Mouse (Mus musculus) Muller cell, postnatal 12 days (primary cell): ENCODE data around the gene Mfsd7a.
A peak's percentile ranks its signal among the peaks of the same experiment; 100 is the strongest.

Source experiments
- DNase-seq: peaks from one replicate; pipeline ENCODE4 v3.0.0-alpha.2; 2015; ENCODE audit errors: inconsistent ontology term

Mfsd7a gene

GRCm38 (mm10) chr5:108433804-108434587, 14.7 kb downstream of the Mfsd7a start, which contains the start of gene Atp5k:
TSS of gene Atp5k (minus strand) at chr5:108434448.
- peak; percentile 84 for DNase-seq

DNA sequence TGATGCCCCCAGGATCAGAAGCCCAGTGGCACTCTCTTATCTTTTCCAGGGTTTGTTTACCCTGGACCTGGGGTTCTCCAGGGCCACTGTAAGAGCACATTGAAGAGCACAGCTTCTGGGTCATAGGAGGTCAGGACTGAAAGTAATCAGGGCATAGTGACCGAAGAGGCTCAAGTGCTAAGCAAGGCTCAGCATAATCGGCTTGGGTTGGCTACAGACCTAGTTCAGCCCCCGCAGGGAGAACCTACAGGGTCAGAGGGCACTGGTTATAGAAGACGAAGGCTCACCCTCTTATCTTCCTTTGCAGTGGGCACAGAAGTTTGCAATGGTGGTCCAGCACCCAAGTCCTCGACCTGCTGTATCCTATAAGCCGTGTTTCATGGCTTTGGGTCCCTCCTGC, 17.5 kb downstream of the Mfsd7a start:
- no peak for DNase-seq

DNA sequence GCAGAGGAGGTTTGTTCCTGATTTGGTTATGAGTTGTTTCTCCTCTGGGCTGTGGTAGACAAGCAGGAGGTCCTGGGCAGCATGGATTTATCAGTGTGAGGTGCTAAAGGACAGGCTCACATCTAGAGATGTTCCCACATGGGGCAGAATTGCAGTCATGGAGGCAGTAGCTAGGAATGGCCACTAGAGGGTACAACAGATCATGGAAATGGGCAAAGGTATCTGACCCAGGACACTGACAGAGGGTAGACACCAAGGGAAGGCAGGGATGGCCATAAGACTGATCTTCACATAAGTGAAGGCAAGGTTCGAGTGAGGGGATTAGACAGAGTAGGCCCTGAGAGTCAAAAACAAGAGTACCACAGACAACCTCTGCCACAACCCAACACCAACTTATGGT, 21.5 kb downstream of the Mfsd7a start:
- DNase-seq, result peak; percentile 33

DNA sequence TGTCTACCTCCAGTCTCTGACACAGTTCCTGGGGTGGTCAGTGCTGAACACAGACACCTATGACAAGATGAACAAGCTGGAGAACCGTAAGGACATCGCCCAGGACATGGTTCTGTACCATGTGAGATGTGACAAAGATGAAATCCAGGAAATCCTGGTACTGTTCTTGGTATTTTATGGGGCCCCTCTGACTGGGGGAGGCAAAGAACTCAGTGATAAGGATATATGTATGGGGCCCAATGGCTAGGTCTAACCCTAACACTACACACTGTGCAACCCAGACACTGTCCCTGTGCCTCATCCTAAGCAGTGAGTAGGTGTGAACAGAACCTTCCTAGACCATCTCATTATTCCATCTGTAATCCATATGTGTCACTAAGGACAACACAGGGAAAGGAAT, 25.3 kb downstream of the Mfsd7a start:
- DNase-seq, result no peak

DNA sequence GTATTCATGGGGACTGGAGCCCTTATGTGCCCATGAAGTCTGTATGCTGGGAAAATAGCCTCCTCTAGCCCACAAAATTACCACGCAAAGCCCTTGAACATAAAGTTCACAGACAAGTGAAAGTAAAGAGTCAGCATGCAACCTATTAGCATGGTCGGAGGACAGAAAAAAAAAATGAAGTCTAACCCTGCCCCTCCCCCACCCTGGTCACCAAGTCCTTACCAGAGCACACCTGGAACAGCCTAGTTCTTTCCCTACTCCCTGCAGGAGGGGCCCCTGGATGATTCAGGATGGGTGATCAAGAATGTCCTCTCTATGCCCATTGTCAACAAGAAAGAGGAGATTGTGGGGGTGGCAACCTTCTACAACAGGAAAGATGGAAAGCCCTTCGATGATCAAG, 25.9 kb downstream of the Mfsd7a start:
- no peak for DNase-seq

- DNase-seq, result no peak
These were observed 34.0 kb downstream of the Mfsd7a start for GRCm38 (mm10) chr5:108414711-108415110.

GRCm38 (mm10) chr5:108406977-108407376, 41.7 kb downstream of the Mfsd7a start:
- DNase-seq, result no peak

DNA sequence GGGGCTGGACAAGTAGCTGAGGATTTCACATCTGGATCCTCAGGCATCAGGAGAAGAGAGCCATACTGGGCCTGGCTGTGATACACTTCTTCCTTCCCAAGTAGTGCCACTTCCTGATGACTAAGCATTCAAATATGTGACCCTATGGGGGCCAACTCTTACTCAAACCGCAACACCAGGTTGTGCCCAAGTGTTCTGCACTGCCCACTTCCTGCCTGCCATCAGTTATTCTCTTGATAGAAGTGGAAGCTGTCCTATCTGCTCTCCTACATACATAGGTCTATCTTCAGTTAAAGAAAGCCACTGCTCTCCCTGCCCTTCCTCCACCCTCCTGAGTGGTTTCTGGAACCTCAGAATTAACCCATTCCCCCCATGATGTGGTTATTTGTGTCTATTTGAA, 43.2 kb downstream of the Mfsd7a start:
- no peak for DNase-seq

DNA sequence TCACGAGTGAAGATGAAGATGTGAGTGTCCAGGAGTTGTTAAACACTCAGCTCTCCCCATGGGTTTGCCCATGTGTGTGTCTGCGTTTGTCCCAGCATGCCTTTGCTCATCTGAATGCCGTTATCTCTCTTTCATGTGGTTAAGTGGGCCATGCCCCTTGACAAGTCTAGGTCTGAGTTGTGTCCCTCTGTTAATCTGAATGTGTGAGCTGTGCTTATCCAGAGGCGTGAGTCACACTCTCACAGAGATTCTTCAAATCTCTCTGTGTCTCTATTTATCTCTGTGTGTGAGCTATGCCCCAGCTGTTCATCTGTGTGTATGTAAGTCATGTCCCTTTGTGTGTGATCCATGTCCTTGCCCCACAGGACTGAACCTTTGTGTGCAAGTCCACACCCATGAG, 45.2 kb downstream of the Mfsd7a start:
- DNase-seq, result no peak
